ENCODE assay signal across 8 mouse cellular contexts in the genomic region with DNA sequence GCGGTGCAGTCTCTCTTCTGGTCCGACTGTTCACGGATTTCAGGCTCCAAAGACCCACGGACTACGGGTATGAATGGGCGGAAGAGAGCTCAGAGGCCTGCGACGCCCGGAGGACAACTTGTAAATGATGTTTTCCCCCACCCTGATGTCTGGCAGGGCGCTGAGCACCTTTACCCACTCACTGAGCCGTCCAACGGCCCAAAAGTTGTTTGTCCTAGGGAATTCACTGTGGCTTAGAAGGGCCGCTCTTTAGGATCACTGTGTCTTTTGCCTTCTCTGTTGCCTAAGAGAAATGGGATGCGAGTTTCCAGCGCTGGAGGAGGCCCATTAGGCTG.
A peak's percentile ranks its signal among the peaks of the same experiment; 100 is the strongest.
DNase-seq lines count a peak whose midpoint lies in the region; ATAC-seq and TF ChIP-seq lines count a peak whose summit lies in the region.
"Had no signal": no experiment of that assay in that cellular context is flagged by ENCODE, and none has a peak within 500 bp of the region (broad histone marks: within the 10 kb centered on the region; RNA-seq: fewer than 3 reads in every experiment).

No protein-coding gene starts in this region.

- no peak overlapping the region for H3K9ac ChIP-seq in lung, postnatal 0 days (replicated peaks; ENCODE audit: low read depth)
- peak overlapping the region; percentile 49 for H3K9ac ChIP-seq in heart, embryonic 15.5 days
- peak overlapping the region; percentile 59; the same call in 1 of the 2 replicates for H3K9ac ChIP-seq in liver, embryonic 12.5 days
- H3K9ac ChIP-seq in stomach, embryonic 16.5 days (ENCODE audit: low read length), result peak overlapping the region; percentile 49; the same call in 1 of the 2 replicates

- H3K4me2 ChIP-seq in lung, postnatal 0 days (replicated peaks; ENCODE audit: low read depth, low read length), result peak overlapping the region; percentile 60
- peak overlapping the region; percentile 73 for H3K4me2 ChIP-seq in heart, embryonic 15.5 days
- H3K4me2 ChIP-seq in liver, embryonic 12.5 days, result peak overlapping the region; percentile 73
- peak overlapping the region; percentile 54 for H3K4me2 ChIP-seq in stomach, embryonic 16.5 days (ENCODE audit: low read depth, low read length)

- H3K27ac ChIP-seq in lung, postnatal 0 days (ENCODE audit: low read length), result no peak overlapping the region
- H3K27ac ChIP-seq in heart, embryonic 15.5 days, result no peak overlapping the region
- H3K27ac ChIP-seq in liver, embryonic 12.5 days, result 0 out of 2 replicates have a peak overlapping the region, but pooled peaks have one; percentile 10
- no peak overlapping the region for H3K27ac ChIP-seq in stomach, embryonic 16.5 days (ENCODE audit: low read length)

- 18% methylated on average over 15 of the region's 15 CpGs for WGBS in lung, postnatal 0 days
- WGBS in heart, embryonic 15.5 days, result 17% methylated on average over 15 of the region's 15 CpGs
- 36% methylated on average over 15 of the region's 15 CpGs for WGBS in liver, embryonic 12.5 days (ENCODE audit: insufficient replicate concordance)
- 24% methylated on average over 15 of the region's 15 CpGs for WGBS in stomach, embryonic 16.5 days

- no peak for DNase-seq in lung, postnatal 0 days (ENCODE audit: low spot score)
- no peak for DNase-seq in lung, postnatal 14 days
- no peak for DNase-seq in urinary bladder, adult 2 months (ENCODE audit: low spot score)
- no peak for DNase-seq in spleen, postnatal 36 days (ENCODE audit: low spot score in 2 of 2)
- DNase-seq: cerebellum, adult 11-12 months had no signal

- no peaks in the 10 kb centered on the region for H3K36me3 ChIP-seq in lung, postnatal 0 days (ENCODE audit: insufficient read depth, low read length)
- H3K36me3 ChIP-seq in heart, embryonic 15.5 days, result no peaks in the 10 kb centered on the region
- no peaks in the 10 kb centered on the region for H3K36me3 ChIP-seq in liver, embryonic 12.5 days
- H3K36me3 ChIP-seq in stomach, embryonic 16.5 days (ENCODE audit: control insufficient read depth, insufficient read depth, low read length), result no peaks in the 10 kb centered on the region

- no peak for TF ChIP-seq CTCF in lung, postnatal 0 days (IDR thresholded peaks at IDR 0.05)

- TF ChIP-seq EP300 in lung, postnatal 0 days (IDR thresholded peaks at IDR 0.05), result no peak

- peaks cover 9% of the 10 kb centered on the region; the same call in 1 of the 2 replicates for H3K4me1 ChIP-seq in lung, postnatal 0 days (ENCODE audit: insufficient read depth, low read depth, low read length)
- peaks cover 11% of the 10 kb centered on the region for H3K4me1 ChIP-seq in heart, embryonic 15.5 days (replicated peaks)
- peaks cover 18% of the 10 kb centered on the region for H3K4me1 ChIP-seq in liver, embryonic 12.5 days
- peaks cover 14% of the 10 kb centered on the region for H3K4me1 ChIP-seq in stomach, embryonic 16.5 days (ENCODE audit: control insufficient read depth, insufficient read depth, low read length)

- H3K27me3 ChIP-seq in lung, postnatal 0 days (replicated peaks; ENCODE audit: insufficient read depth, low read length), result no peaks in the 10 kb centered on the region
- H3K27me3 ChIP-seq in heart, embryonic 15.5 days, result no peaks in the 10 kb centered on the region
- H3K27me3 ChIP-seq in liver, embryonic 12.5 days (replicated peaks), result no peaks in the 10 kb centered on the region; the same call in 1 of the 2 replicates
- H3K27me3 ChIP-seq in stomach, embryonic 16.5 days (ENCODE audit: control insufficient read depth, insufficient read depth, low read length), result no peaks in the 10 kb centered on the region

- peak overlapping the region; percentile 27 for H3K4me3 ChIP-seq in lung, postnatal 0 days (ENCODE audit: low read depth, low read length)
- H3K4me3 ChIP-seq in heart, embryonic 15.5 days, result peak overlapping the region; percentile 42
- H3K4me3 ChIP-seq in liver, embryonic 12.5 days, result peak overlapping the region; percentile 45
- H3K4me3 ChIP-seq in stomach, embryonic 16.5 days (replicated peaks; ENCODE audit: low read length), result peak overlapping the region; percentile 33; the same call in 1 of the 2 replicates

- no peak; the same call in 1 of the 2 replicates for ATAC-seq in lung, postnatal 0 days
- ATAC-seq in heart, embryonic 15.5 days (replicated peaks; ENCODE audit: insufficient number of reproducible peaks, insufficient read depth, low FRiP score, low read depth), result no peak
- ATAC-seq in liver, embryonic 12.5 days, result no peak
- ATAC-seq in stomach, embryonic 16.5 days (ENCODE audit: insufficient read depth, low FRiP score), result no peak

- H3K9me3 ChIP-seq in lung, postnatal 0 days (ENCODE audit: low read length), result no peaks in the 10 kb centered on the region
- H3K9me3 ChIP-seq in heart, embryonic 15.5 days (replicated peaks), result no peaks in the 10 kb centered on the region; the same call in 1 of the 2 replicates
- no peaks in the 10 kb centered on the region for H3K9me3 ChIP-seq in liver, embryonic 12.5 days (replicated peaks)
- 0 out of 2 replicates have a peak, but pooled peaks cover 3% of the 10 kb centered on the region for H3K9me3 ChIP-seq in stomach, embryonic 16.5 days (replicated peaks; ENCODE audit: control insufficient read depth, low read length)
